Mouse (Mus musculus) liver, adult 2 months (tissue): ENCODE results near the gene Epsti1.

ENCODE experiments used
- CTCF ChIP-seq: fragments of 200-500 bp; IDR thresholded peaks from 2 replicates; pipeline ENCODE4 v1.5.1; 2011; ENCODE audit warnings: low read depth, low read length, control low read depth
- POLR2A ChIP-seq: fragments of 200-500 bp; IDR thresholded peaks from 2 replicates; pipeline ENCODE4 v1.6.1; 2011; ENCODE audit warnings: low read length, control low read depth; ENCODE audit not compliant: insufficient read depth; ENCODE audit errors: extremely low read depth

- TF ChIP-seq CTCF, result no peak
- no peak for TF ChIP-seq POLR2A
These were observed 1.4 kb downstream of the Epsti1 start for GRCm38 (mm10) chr14:77905466-77905865.
